Mouse (Mus musculus) frontal cortex, postnatal 25 days (tissue): ENCODE data around the gene Ly6g6f.

Experiments
- DNase-seq, 2 experiments: peaks; one replicate each; pipeline ENCODE4 v3.0.0; 2022; ENCODE audit warnings: low spot score in 2 of 2

Ly6g6f gene

DNA sequence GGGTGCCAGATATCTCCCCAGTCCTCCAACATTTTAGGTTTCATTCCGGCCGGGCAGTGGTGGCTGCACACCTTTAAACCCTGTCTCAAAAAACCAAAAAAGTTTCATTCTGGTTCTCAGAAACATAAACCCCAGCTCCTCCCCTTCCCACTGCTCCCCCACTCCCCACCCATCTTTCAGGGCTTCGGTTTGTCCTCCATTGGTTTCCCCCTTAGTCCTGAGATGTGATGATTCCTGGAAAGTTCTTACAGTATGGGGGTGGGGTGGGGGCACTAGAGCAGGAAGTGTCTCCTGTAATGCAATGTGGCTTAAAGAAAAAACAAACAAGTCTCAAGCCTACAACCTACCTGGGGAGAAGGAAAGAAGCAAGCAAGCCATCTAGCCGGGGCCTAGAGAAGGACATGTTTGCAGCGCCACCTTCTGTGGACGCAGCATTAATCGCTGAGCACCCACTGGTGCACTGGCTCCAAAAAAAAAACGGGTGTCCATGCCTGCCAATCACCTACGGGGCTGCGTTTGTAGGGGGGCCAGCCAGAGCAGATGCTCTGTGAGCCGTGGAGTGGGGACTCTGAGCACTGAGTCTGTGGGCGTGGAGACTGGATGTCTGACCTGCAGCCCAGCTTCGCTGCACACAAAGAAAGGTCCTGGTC is 20.5 kb upstream of the Ly6g6f start:
- no peak for DNase-seq

DNA sequence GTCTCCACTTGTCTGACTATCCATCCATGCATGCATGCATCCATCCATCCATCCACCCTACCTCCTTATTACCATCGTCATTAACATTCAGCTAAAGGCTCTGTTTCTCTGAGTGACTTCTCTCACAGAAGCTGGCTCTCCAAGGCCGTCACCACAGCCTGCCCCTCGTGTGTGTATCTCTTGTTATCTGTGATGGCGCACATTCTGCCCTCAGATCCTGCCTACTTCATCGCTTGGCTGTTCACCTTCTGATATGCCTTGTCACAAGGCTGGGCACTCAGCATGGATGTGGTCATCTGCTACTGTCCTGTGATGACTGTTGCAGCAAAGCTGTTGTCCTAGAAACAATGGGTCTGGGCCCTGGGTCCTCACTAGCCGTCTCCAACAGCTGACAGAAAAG is 19.3 kb upstream of the Ly6g6f start:
- no peak for DNase-seq

DNA sequence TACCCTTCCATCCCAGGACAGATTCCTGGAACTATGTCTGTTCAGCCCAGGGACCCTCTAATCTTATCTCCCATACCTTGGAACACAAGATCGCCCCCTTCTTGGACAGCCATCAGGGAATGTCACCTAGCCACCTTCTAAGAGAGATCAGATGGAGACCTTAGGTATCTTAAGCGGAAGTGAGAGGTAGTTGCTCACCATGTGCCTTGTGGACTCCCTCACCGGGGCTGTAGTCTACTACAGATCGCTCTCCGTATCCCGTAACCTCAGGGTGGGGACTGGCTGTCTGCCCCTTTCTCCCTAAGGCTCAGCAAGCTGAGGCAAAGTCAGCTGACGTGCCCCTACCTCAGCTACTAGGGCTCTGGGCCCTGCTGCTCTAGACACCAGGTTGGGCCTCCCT is 18.7 kb upstream of the Ly6g6f start:
- no peak for DNase-seq

DNA sequence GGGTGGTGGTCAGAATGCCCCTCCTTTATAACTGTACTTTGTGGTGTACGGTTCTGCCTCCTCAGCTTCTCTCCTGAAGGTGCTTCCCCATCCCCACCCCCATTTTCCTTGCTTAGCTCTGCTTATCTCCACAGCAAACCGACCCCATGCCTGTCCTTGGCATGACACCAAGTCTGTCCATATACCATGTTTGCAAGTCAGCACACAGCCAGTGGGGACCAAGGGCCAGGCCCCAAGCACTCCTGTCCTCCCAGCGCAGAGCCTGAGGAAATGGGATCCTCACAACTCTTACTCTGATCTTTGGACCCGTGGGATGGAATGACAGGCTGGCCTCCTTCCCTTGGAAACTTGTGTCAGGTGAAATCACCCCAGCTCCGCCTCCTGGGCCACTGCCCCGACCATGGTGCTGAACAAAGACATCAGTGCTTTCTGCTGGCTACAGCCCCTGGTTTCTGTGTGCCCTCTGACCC is 17.8 kb upstream of the Ly6g6f start:
- DNase-seq, result no peak

DNA sequence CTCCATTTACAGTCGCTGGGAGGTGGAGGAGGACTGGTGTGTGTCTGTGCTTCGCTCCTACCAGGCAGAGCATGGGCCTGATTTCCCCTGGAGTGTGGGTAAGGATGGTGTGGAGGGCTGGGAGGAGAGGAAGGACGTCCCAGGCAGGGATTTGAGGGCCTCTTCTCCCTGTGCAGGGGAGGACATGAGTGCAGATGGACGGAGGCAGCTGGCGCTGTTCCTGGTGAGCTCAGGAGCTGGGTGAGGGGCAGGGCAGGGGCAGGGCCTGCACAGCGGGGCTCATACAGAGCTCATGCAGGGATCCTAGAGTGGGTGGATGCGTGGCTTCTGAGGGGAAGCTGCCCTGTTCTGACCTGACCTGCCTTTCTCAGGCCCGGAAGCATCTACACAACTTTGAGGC is 16.9 kb upstream of the Ly6g6f start:
- DNase-seq, result no peak

DNA sequence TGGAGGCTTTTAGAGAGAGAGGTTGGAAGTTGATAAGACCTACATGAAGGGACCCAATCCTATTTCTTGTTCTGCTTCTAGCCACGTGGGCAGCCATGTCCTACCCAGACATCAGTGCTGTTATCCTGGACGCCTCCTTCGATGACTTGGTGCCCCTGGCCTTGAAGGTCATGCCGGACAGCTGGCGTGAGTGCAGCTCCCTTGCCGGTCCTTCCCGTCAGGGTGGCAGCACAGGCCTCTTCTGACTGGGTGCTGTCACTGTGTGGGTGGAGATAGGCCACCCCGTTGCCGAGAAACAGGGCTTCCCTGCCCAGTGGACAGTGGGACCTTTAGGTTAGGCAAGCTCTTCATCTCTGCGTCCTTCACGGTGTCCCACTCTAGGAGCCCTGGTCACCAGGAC is 15.8 kb upstream of the Ly6g6f start:
- DNase-seq, result no peak

DNA sequence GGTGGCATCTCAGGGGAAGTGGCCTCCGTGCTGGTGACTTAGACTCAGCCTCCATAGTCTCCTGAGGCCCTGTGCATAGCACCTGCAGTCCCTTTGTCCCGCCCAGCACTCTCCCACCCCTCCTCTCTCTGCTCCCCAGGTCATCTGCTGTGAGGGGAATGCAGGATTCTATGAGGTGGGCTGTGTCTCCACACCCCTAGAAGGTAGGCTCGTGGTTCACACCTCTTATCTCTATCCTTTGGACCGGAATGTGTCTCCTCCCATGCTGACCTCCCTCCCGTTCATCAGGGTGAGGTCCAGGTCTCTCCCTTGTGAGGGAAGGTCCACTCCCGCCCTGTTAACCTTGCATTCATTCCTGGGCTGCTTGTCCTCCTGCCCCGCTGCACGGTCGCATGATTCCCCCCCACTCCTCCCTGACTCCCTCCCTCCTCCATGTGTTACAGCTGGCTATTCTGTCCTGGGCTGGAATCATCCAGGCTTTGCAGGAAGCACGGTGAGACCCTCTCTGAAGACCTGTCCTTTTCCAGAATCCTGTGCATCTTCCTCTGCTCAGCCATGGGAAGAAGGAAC is 14.9 kb upstream of the Ly6g6f start:
- no peak for DNase-seq

DNA sequence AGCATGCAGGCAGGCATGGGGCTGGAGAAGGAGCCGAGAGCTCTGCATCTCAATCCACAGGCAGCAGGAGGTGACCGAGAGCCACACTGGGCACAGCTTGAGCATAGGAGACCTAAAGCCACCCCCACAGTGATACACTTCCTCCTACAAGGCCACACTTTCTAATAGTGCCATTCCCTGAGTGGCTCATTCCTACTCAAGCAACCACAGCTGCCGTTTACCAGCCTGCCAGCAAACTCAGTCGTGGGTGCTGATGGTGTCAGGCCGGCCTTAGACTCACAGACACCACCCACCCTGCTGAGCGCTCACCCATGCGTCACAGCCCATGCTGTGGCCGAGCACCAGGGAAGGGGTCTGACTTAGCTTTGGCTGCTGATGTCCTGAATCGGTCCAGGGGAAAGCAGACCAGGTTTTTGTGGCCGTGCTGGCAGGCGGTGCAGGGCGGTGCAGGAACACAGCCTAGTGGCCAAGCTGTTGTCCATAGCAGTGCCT is 11.8 kb upstream of the Ly6g6f start:
- no peak for DNase-seq

DNA sequence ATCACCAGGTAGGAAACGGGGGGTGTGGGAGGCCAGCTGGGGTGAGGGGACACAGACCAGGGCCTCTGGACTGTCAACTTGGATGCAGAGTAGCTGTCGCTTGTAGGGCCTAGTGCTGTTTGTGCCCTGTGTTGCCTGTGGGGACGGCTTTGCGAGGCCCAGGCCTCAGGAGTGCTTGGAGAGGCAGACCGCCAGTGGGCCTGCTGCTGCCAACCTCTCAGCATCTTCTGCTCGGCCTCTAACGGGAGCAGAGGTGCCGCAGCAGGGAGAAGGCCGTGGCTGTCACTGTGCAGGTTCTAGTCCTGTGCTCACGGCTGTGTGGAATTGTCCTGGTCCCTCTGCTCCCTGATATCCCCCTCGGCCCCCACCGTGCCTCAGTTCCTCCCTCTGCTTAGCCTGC is 11.2 kb upstream of the Ly6g6f start:
- no peak for DNase-seq

DNA sequence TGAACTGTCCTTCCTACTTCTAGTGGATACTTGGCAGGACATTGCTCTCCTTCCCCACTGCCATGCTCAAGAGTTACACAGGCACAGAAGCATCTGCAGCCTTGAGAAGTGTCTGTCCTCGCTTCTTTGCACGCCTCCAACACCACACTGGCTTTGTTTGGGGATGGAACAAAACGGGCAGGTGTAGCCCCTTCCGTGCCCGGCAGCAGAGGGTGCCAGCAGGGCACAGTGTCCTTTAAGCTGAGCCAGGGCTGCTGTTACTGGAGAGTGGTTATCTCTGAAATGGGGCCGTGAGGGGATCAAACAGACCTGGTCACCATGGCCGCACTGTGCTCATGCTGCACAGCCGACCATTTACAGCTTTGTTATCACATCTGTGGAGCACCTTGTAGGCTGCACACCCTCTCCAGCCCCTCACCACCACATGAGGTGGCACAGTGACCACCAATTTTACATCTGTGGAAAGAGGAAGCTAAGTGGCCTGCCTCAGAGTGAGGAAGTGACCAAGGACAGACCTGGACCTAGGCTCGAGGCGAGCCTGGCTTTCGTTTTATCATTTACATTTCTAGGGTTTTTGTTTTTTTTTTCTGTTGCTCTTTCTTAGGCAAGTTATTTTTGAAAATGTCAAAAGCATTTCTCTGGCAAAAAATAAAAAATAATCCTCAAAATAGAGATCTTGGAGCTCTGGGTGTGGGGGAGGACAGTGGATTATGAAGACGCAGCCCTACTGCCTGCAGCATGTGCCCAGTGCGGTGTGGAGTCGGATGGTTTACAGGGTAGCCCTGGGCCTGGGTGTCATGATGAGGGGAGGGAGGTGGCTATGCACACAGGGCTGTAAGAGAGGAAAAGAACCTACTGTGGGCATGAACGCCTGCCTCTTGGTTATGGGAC is 9.3 kb upstream of the Ly6g6f start:
- no peak for DNase-seq

DNA sequence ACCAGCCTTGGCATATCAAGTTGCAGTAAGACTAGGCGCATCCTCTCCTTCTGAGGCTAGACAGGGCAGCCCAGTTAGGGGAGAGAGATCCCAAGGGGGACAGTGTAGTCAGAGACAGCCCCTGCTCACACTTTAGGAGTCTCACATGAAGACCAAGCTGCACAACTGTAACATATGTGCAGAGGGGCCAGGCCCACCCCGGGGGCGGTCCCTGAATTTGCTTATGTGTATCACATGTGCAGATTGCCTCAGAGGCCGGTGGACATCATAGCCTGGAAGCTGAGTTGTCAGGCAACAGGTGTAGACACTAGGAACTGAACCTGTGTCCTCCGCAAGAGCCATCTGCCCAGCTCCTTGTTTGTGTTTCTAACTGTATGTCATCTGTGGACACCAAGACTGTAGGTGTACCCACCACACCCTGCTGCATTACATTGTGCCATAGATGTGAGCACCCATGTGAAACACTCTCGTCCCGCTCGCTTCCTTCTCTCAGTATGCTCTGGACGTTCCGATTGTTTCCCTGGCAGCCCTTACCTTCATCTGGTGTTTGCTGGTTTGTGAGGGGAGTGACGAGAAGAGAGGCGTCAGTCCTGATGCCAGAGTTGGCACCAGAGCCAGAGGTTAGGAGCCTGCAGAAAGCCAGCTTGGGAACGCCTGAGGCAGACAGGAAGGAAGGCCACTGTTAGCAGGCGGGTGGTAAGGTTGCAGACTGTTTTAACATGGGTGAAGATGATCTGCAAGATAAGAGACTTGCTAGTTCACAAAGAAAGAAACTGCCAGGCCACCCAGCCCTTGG is 7.2 kb upstream of the Ly6g6f start:
- DNase-seq, result no peak

DNA sequence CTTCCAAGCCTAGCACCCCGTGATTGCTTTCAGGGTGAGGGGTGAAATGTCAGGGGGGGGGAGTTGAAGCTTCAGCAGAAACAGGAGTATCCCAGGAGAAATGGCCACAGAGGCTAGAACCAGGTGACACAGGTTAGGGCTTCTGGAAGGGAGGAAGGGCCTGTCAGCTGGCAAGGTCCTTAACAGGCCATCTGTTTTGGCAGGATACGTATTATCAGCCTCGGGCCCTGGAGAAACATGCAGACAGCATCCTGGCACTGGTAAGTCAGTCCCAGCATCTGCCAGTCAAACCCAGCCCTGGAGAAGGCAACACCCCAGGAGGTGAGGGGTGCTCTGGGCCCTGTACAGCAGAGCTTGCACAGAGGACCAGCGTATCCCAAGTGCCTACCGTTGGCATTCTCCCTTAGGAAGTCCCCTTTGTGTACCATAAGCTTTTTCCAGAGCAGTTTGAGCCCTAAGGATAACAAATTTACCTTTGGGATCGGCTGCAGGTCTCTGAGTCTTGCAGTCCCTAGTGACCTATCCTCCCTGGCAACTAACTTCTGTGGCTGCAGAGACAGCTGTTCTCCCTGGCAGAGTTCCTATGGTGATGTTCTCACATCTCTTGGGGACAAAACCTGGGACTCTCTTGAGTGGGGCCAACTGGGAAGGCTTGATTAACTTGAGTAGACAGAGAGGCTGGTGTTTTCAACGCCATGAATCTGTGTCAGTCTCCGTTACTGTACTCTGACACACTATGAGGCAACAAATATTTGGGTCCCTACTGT is 4.9 kb upstream of the Ly6g6f start:
- no peak for DNase-seq

DNA sequence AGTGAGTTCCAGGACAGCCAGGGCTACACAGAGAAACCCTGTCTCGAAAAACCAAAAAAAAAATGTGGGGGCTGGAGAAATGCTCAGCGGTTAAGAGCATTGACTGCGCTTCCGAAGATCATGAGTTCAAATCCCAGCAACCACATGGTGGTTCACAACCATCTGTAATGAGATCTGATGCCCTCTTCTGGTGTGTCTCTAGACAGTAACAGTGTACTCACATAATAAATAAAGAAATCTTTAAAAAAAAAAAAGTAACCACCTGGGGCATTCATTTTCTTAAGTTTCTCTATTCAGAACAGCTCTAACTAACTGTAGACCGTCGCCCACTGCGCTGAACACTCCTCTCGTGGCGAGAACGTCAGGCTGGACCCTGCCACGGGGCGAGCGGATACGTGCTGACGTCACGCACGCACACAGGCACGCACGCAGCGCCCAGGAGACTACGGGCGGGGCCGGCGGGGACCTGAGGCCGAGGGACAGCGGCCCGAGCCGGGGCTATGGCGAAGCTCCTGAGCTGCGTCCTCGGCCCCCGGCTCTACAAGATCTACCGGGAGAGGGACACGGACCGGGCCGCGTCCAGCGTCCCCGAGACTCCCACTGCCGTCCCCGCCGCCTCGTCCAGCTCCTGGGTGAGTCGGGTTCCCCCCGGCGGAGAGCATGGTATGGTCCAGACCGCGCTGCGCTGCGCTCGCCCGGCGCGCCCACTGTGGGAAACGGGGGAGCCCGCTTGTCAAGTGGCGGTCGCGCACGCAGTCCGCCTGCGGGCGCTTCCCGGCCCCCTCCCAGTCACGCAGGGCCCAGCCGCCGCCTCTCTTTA is 3.6 kb upstream of the Ly6g6f start, which contains the start of gene Abhd16a:
Gene Abhd16a (plus strand): TSS at position 439 of the 820 bp plus-strand sequence.
- DNase-seq, result peak; percentile 87 to 91

DNA sequence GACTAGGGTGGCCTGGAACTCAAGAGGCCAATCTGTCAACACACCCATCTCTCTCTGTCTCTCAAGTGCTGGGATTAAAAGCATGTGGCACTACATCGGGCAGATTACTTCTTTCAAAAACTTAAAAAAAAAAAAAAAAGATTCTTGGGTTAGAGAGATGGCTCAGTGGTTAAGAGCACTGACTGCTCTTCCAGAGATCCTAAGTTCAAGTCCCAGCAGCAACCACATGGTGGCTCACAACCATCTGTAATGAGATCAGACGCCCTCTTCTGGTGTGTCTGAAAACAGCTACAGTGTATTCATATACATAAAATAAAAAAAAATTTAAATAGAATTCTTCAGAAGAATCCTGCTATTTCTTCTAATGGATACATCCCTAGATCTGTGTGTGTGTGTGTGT is 2.7 kb upstream of the Ly6g6f start:
- DNase-seq, result no peak

DNA sequence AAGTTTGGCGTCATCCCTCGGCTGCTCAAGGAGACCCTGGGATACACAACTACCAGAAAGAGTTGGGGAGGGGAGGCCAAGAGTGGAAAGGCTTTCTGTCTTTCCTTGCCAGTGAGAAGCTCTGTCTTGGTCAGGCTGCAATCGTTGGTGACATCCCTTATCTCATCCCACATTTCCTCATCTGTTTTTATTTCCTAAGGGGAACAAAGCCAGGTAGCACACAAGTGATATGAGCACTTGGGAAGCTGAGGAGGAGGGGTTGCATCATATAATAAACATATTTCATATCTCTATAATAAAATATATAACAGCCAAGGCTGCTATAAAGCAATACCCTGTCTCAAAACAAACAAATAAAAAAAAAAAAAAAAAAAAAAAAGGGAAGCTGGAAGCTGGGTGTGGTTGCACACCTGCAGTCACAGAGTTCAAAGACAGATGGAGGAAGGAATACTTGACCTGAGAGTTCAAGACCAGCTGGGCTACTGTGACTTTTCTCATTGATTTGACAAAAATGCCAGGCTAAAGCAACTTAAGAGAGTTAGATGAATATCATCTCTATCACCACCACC is 1.4 kb downstream of the Ly6g6f start:
- no peak for DNase-seq

DNA sequence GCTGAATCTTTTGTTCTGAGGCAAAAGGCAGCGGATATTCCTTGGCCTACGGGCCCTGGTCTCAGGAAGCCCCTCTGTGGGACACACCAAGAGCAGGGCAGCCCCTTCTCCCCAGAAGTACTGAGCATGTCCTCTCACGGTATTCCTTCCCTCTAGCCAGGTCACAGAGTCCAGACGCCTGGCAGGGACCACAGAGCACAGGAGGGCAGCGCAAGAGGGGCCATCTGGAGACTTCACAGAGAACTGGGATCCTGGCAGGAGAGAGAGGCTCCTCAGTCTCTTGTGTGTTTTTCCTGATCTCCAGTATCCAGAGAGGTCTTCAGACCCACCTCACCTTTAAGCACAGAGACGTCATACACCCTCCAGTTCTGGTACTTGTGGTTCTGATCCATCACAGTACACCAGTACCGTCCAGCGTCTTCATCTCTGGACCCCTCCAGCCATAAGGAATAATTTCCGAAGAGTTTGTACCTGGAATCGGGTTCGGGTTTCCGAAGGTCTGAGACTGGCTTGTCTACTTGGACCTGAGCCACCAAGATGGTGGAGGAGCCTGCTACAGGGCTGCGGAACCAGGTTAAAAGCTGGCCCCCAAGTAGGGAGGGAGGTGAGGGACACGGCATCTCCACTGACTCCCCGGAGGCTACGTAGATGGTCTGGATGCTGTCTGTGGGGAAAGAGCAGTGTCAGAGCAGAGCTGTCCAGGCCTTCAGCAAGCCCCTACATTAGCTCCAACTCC is 2.4 kb downstream of the Ly6g6f start:
- no peak for DNase-seq

DNA sequence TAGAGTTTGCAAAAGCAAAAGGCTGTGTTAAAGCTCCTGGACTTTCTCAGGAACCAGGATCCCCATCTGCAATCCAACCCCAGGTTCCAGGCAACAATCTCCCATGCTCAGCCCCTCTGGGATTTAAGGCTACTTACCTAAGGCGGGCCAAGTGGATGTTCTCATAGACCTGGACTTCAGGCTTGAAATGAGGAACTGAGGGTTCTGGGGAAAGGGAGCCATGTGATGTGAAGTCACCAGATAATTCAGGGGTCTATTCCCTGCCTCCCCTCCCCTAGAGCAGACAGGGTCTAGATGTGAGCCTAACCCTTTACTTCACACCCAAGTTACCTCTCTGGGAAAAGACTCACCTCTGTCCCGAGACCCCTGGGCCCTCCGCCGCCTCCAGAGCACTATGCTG is 4.7 kb downstream of the Ly6g6f start:
- DNase-seq, result no peak

DNA sequence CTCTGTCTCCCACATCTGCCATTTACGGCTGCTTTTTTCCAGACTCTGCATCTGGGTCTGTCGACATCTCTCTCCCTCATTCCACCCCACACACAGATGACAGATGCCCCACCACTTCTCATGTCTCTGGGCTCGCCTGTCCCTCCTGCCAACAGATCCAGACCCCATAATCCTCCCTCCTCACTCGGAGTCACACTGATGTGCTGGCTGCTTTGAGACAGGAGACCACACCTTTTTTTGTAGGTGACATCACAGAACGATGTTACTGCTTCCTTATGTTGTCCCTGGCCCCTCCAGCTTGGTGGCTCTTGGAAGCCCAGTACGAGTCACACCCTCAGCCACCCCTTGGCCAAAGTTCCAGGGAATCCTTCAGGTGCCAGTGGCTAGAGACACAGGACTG is 5.2 kb downstream of the Ly6g6f start:
- no peak for DNase-seq

DNA sequence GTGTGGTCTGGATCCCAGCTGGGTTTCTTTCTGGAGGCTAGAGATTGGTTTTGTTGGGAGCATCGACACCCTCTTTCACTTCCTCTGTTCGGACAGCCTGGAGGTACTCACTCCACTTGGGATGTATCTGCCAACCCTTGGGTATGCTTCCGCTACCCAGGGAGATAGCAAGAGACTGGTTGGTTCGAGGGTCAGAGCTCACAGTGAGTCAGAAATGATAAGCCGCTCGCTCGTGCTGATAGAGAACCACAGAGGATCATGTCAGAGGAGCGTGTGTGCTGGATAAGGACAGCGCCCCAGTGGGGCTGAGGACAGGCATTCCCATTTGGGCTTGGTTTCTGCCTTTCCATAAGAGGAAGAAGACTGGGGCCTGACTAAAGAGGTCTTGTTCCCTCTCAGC is 5.6 kb downstream of the Ly6g6f start:
- DNase-seq, result no peak
